Mouse (Mus musculus) bone marrow, adult 2 months (tissue): ENCODE results near the gene 4921524J17Rik.

Experiments used
- CTCF ChIP-seq: fragments of 200-500 bp; IDR thresholded peaks from 2 replicates; pipeline ENCODE4 v1.5.1; 2011; ENCODE audit warnings: low read length, control low read depth; ENCODE audit not compliant: control insufficient read depth, insufficient read depth
- POLR2A ChIP-seq: fragments of 200-500 bp; IDR thresholded peaks from 2 replicates; pipeline ENCODE4 v1.6.1; 2011; ENCODE audit warnings: low read depth, mild to moderate bottlenecking, control low read depth, low read length, borderline replicate concordance; ENCODE audit not compliant: control insufficient read depth

DNA sequence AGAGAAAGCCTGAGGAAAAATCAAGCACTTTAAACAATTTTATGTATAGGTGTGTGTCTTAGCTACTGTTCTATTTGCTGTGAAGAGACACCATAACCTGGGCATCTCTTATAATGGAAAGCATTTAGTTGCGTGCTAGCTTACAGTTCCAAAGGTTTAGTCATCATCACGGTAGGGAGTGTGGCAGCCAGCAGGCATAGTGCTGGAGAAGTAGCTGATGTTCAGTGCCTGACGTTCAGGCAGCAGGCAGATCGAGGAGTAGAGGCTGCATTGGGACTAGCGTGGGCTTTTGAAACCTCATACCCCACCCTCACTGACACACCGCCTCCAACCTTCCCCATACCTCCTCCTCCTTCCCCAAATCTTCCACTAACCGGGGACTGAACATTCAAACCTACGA lies 38.1 kb upstream of the 4921524J17Rik start:
- TF ChIP-seq POLR2A (no peak), CTCF (no peak)
